Mouse (Mus musculus): ENCODE data around the gene Cep112. TPM values are rescaled to one million over a fixed set of nuclear protein-coding genes. Genes with fewer than 3 reads are reported as not detected.

Gene Cep112
- polyA plus RNA-seq, 1 experiment, result 0.43 TPM

- no peaks in the 10 kb centered on the region for H3K79me2 ChIP-seq (ENCODE audit: control insufficient read depth, insufficient read depth)
- H3K36me3 ChIP-seq (ENCODE audit: control insufficient read depth, insufficient read depth), result no peaks in the 10 kb centered on the region
- H3ac ChIP-seq (ENCODE audit: control insufficient read depth, insufficient read length), result no peak overlapping the region
- H3K4me2 ChIP-seq (ENCODE audit: low read depth), result no peak overlapping the region
- no peak for TF ChIP-seq MYOD1 (IDR thresholded peaks at IDR 0.05; ENCODE audit: control insufficient read depth in 1 of 3, insufficient read length in 2 of 3, low read depth in 2 of 3)
- no peak for TF ChIP-seq TCF12 (IDR thresholded peaks at IDR 0.05; ENCODE audit: insufficient read depth, poor library complexity, severe bottlenecking)
- TF ChIP-seq E2F4 (IDR thresholded peaks at IDR 0.05; ENCODE audit: insufficient read depth), result no peak
- no peak for TF ChIP-seq USF1 (IDR thresholded peaks at IDR 0.05; ENCODE audit: low read depth)
- no peak for TF ChIP-seq SRF (IDR thresholded peaks at IDR 0.05; ENCODE audit: control insufficient read depth, insufficient read length, low read depth)
- TF ChIP-seq REST (IDR thresholded peaks at IDR 0.05; ENCODE audit: insufficient read depth, insufficient read length), result no peak
- TF ChIP-seq CEBPB (IDR thresholded peaks at IDR 0.05; ENCODE audit: insufficient read depth, poor library complexity, severe bottlenecking), result no peak
- TF ChIP-seq MYOG (IDR thresholded peaks at IDR 0.05; ENCODE audit: control insufficient read depth in 1 of 3, insufficient read depth in 1 of 3, insufficient read length in 2 of 3, low read depth in 2 of 3), result no peak
- no peak for TF ChIP-seq POLR2AphosphoS2 (IDR thresholded peaks at IDR 0.05; ENCODE audit: insufficient read length, low read depth)
- TF ChIP-seq POLR2A (IDR thresholded peaks at IDR 0.05; ENCODE audit: insufficient read length, low read depth), result no peak
- no peaks in the 10 kb centered on the region for H3K27me3 ChIP-seq (ENCODE audit: control insufficient read depth, insufficient read depth, insufficient read length)
- H3K4me3 ChIP-seq, result no peak overlapping the region
These were observed 4.2 kb upstream of the Cep112 start for GRCm38 (mm10) chr11:108420751-108421150.

GRCm38 (mm10) chr11:108423221-108423620 is 1.8 kb upstream of the Cep112 start:
- TF ChIP-seq CEBPB (IDR thresholded peaks at IDR 0.05; ENCODE audit: insufficient read depth, poor library complexity, severe bottlenecking), result no peak
- Histone ChIP-seq H3K4me2 (ENCODE audit: low read depth) (no peak overlapping the region), H3K79me2 (ENCODE audit: control insufficient read depth, insufficient read depth) (no peaks in the 10 kb centered on the region), H3K27me3 (ENCODE audit: control insufficient read depth, insufficient read depth, insufficient read length) (no peaks in the 10 kb centered on the region), H3K36me3 (ENCODE audit: control insufficient read depth, insufficient read depth) (no peaks in the 10 kb centered on the region), H3K4me3 (no peak overlapping the region), H3ac (ENCODE audit: control insufficient read depth, insufficient read length) (no peak overlapping the region)

GRCm38 (mm10) chr11:108424111-108424510 is 881 bp upstream of the Cep112 start:
- Histone ChIP-seq H3K4me2 (ENCODE audit: low read depth) (peak overlapping the region; percentile 83), H3K36me3 (ENCODE audit: control insufficient read depth, insufficient read depth) (no peaks in the 10 kb centered on the region), H3K27me3 (ENCODE audit: control insufficient read depth, insufficient read depth, insufficient read length) (no peaks in the 10 kb centered on the region), H3K79me2 (ENCODE audit: control insufficient read depth, insufficient read depth) (no peaks in the 10 kb centered on the region), H3ac (ENCODE audit: control insufficient read depth, insufficient read length) (no peak overlapping the region), H3K4me3 (peak overlapping the region; percentile 32)
- no peak for TF ChIP-seq POLR2AphosphoS2 (IDR thresholded peaks at IDR 0.05; ENCODE audit: insufficient read length, low read depth)

GRCm38 (mm10) chr11:108425592-108425921 is 565 bp downstream of the Cep112 start:
- no peaks in the 10 kb centered on the region for H3K79me2 ChIP-seq (ENCODE audit: control insufficient read depth, insufficient read depth)

GRCm38 (mm10) chr11:108426086-108426485 is 1.1 kb downstream of the Cep112 start:
- no peak overlapping the region for H3K4me2 ChIP-seq (ENCODE audit: low read depth)
- H3ac ChIP-seq (ENCODE audit: control insufficient read depth, insufficient read length), result no peak overlapping the region
- TF ChIP-seq POLR2A (IDR thresholded peaks at IDR 0.05; ENCODE audit: insufficient read length, low read depth) (no peak), POLR2AphosphoS2 (IDR thresholded peaks at IDR 0.05; ENCODE audit: insufficient read length, low read depth) (no peak), CEBPB (IDR thresholded peaks at IDR 0.05; ENCODE audit: insufficient read depth, poor library complexity, severe bottlenecking) (no peak), REST (IDR thresholded peaks at IDR 0.05; ENCODE audit: insufficient read depth, insufficient read length) (no peak), E2F4 (IDR thresholded peaks at IDR 0.05; ENCODE audit: insufficient read depth) (no peak), USF1 (IDR thresholded peaks at IDR 0.05; ENCODE audit: low read depth) (no peak), MYOG (IDR thresholded peaks at IDR 0.05; ENCODE audit: control insufficient read depth in 1 of 3, insufficient read depth in 1 of 3, insufficient read length in 2 of 3, low read depth in 2 of 3) (no peak), SRF (IDR thresholded peaks at IDR 0.05; ENCODE audit: control insufficient read depth, insufficient read length, low read depth) (no peak), MYOD1 (IDR thresholded peaks at IDR 0.05; ENCODE audit: control insufficient read depth in 1 of 3, insufficient read length in 2 of 3, low read depth in 2 of 3) (no peak), TCF12 (IDR thresholded peaks at IDR 0.05; ENCODE audit: insufficient read depth, poor library complexity, severe bottlenecking) (no peak), TCF3 (IDR thresholded peaks at IDR 0.05; ENCODE audit: insufficient read length, low read depth) (no peak), MAX (IDR thresholded peaks at IDR 0.05; ENCODE audit: low read depth) (no peak)
- no peaks in the 10 kb centered on the region for H3K27me3 ChIP-seq (ENCODE audit: control insufficient read depth, insufficient read depth, insufficient read length)
- H3K36me3 ChIP-seq (ENCODE audit: control insufficient read depth, insufficient read depth), result no peaks in the 10 kb centered on the region
- no peaks in the 10 kb centered on the region for H3K79me2 ChIP-seq (ENCODE audit: control insufficient read depth, insufficient read depth)
- peak overlapping the region; percentile 32 for H3K4me3 ChIP-seq

More at GRCm38 (mm10) chr11:108425592-108425921, 565 bp downstream of the Cep112 start:
- Histone ChIP-seq H3K4me2 (ENCODE audit: low read depth) (peak overlapping the region; percentile 83), H3K4me3 (peak overlapping the region; percentile 32), H3ac (ENCODE audit: control insufficient read depth, insufficient read length) (no peak overlapping the region), H3K27me3 (ENCODE audit: control insufficient read depth, insufficient read depth, insufficient read length) (no peaks in the 10 kb centered on the region), H3K36me3 (ENCODE audit: control insufficient read depth, insufficient read depth) (no peaks in the 10 kb centered on the region)
- TF ChIP-seq USF1 (IDR thresholded peaks at IDR 0.05; ENCODE audit: low read depth) (no peak), POLR2AphosphoS2 (IDR thresholded peaks at IDR 0.05; ENCODE audit: insufficient read length, low read depth) (no peak), MYOG (IDR thresholded peaks at IDR 0.05; ENCODE audit: control insufficient read depth in 1 of 3, insufficient read depth in 1 of 3, insufficient read length in 2 of 3, low read depth in 2 of 3) (no peak), MYOD1 (IDR thresholded peaks at IDR 0.05; ENCODE audit: control insufficient read depth in 1 of 3, insufficient read length in 2 of 3, low read depth in 2 of 3) (no peak)

- H3K4me3 ChIP-seq, result no peak overlapping the region
- TF ChIP-seq POLR2AphosphoS2 (IDR thresholded peaks at IDR 0.05; ENCODE audit: insufficient read length, low read depth), result no peak
- no peak overlapping the region for H3ac ChIP-seq (ENCODE audit: control insufficient read depth, insufficient read length)
- no peaks in the 10 kb centered on the region for H3K79me2 ChIP-seq (ENCODE audit: control insufficient read depth, insufficient read depth)
- no peaks in the 10 kb centered on the region for H3K27me3 ChIP-seq (ENCODE audit: control insufficient read depth, insufficient read depth, insufficient read length)
- no peak overlapping the region for H3K4me2 ChIP-seq (ENCODE audit: low read depth)
- H3K36me3 ChIP-seq (ENCODE audit: control insufficient read depth, insufficient read depth), result no peaks in the 10 kb centered on the region
These were observed 2.2 kb downstream of the Cep112 start for GRCm38 (mm10) chr11:108427191-108427590.
